Mouse (Mus musculus) WW6 (cell line): ENCODE data around the gene Casq1.

Experiments used
- DNase-seq: peaks from one replicate; pipeline ENCODE4 v3.0.0-alpha.2; 2013; ENCODE audit warnings: low read depth, low spot score

The Casq1 gene

GRCm38 (mm10) chr1:172183056-172183455 is 36.6 kb downstream of the Casq1 start:
- DNase-seq, result no peak

- DNase-seq, result no peak
Measured at GRCm38 (mm10) chr1:172181777-172182176, 37.9 kb downstream of the Casq1 start.

GRCm38 (mm10) chr1:172180881-172181280 is 38.8 kb downstream of the Casq1 start:
- no peak for DNase-seq

DNA sequence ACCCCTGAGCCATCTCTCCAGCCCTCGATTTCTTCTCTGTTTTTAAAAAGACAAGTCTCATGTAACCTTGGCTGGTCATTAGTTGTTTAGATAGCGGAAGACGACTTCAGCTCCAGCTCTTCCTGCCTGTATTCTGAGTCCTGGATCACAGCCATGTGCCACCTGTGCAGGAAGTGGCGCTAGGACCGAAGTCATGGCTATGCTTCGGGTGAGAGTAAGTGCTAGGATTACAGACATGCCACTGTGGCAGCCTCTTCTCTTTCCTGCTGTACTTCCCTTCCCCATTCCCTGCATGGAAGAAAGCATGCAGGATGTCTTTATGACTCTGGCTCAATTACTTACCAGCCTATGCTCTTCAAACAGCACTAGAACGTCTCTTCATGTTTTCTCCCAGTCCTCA is 40.6 kb downstream of the Casq1 start:
- no peak for DNase-seq

- no peak for DNase-seq
Measured at GRCm38 (mm10) chr1:172177791-172178190, 41.9 kb downstream of the Casq1 start.

- DNase-seq, result no peak
Measured at GRCm38 (mm10) chr1:172173181-172173580, 46.5 kb downstream of the Casq1 start.

DNA sequence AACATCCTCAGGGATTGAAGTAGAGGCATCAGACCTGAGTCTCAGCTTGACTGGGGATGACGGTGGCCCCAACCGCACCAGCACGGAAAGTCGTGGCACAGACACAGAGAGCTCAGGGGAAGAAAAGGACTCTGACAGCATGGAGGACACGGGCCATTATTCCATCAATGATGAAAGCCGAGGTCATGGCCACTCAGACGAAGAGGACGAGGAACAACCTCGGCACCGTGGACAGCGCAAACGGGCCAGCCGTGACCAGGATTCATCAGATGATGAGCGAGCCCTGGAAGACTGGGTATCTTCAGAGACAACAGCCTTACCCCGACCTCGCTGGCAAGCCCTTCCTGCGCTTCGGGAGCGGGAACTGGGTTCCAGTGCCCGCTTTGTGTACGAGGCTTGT is 47.3 kb downstream of the Casq1 start:
- no peak for DNase-seq

- DNase-seq, result no peak
Measured at GRCm38 (mm10) chr1:172169809-172170208, 49.9 kb downstream of the Casq1 start.

- no peak for DNase-seq
Measured at GRCm38 (mm10) chr1:172167911-172168310, 51.8 kb downstream of the Casq1 start.

DNA sequence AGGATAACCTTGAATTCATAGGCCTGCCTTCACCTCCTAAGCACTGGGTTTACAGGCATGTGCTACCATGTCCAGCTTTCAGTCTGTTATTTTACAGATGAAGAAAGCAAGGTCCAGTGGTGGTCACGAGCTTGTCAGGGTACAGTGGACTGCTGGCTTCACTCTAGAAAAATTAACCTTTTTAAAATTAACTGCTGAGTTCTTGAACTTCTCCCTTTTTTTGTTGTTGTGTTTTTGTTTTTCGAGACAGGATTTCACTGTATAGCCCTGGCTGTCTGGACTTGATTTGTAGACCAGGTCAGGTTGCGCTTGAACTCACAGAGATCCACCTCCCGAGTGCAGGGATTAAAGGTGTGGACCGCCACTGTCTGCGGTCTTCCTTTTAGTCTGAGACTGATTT is 56.7 kb downstream of the Casq1 start:
- DNase-seq, result no peak

DNA sequence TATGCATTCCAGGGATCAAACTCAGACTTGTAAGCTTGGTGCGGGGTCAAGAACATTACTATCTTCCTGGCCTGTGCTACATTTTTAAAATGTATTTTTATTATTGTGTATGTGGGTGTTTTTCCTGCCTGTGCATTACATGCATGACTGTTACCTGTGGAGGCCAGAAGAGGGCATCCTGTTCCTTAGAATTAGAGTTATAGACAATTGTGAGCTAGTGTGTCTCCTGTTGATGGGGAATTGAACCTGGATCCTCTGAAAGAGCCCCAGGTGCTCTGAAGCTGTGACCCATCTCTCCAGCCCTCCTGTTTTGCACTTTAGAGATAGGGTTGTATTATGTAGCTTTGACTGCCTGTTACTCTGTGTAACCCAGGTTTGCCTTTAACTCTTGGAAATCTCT is 57.7 kb downstream of the Casq1 start:
- no peak for DNase-seq

DNA sequence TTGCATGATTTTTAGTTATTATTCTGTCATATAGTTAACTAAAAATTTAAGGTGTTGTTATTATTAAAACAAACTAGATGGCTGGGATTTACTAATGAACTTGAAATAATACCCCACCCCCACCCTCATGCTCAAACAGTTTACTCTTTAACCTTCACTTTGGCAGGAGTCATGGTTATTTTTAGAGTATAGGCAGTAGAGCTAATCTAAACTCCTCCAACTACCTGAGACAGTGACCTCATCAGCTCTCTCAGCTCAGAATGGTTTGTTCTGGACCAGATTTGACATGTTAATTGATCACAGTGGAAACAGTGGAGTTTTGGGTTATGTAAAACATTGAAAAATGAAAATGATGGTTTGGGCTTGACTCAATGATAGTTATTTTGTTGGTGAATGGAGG is 59.2 kb downstream of the Casq1 start:
- DNase-seq, result no peak

- DNase-seq, result no peak
Measured at GRCm38 (mm10) chr1:172159970-172160369, 59.7 kb downstream of the Casq1 start.
